Mouse (Mus musculus) kidney, adult 2 months (tissue): ENCODE results near the gene Olfr279.

Source experiments
- CTCF ChIP-seq: fragments of 200-500 bp; conservative IDR thresholded peaks from 2 replicates; pipeline ENCODE4 v1.5.1; 2011; ENCODE audit warnings: low read depth, mild to moderate bottlenecking, control low read depth, low read length, moderate library complexity, mixed read lengths; ENCODE audit not compliant: insufficient read depth, insufficient read length
- POLR2A ChIP-seq: fragments of 200-500 bp; IDR thresholded peaks from one replicate; pipeline ENCODE4 v1.6.1; 2011; ENCODE audit warnings: low read depth, low read length, control low read depth

GRCm38 (mm10) chr15:98497631-98498030 lies 5.4 kb downstream of the Olfr279 start:
- TF ChIP-seq POLR2A: no peak
- TF ChIP-seq CTCF: no peak
